ENCODE assay signal across 8 mouse cellular contexts in genomic region chr8:110719898-110720653, GRCm38 (mm10). TPM values are rescaled to one million over a fixed set of nuclear protein-coding genes. Genes with fewer than 3 reads are reported as not detected.
DNase-seq lines count a peak whose midpoint lies in the region; ATAC-seq and TF ChIP-seq lines count a peak whose summit lies in the region.

No protein-coding gene starts in this region.

- H3K4me3 ChIP-seq in cerebellum, adult 2 months (replicated peaks; ENCODE audit: insufficient read depth, low read depth, low read length), result peak overlapping the region; percentile 77
- H3K4me3 ChIP-seq in lung, embryonic 16.5 days (ENCODE audit: low read length), result no peak overlapping the region
- peak overlapping the region; percentile 85 for H3K4me3 ChIP-seq in limb, embryonic 10.5 days
- H3K4me3 ChIP-seq in stomach, embryonic 14.5 days (ENCODE audit: low read depth, low read length), result no peak overlapping the region

- peaks cover 65% of the 10 kb centered on the region for H3K4me1 ChIP-seq in cerebellum, adult 2 months (ENCODE audit: control insufficient read depth, insufficient read depth, low read length)
- H3K4me1 ChIP-seq in lung, embryonic 16.5 days (replicated peaks; ENCODE audit: control insufficient read depth, insufficient read depth, low read length), result peaks cover 82% of the 10 kb centered on the region
- H3K4me1 ChIP-seq in limb, embryonic 10.5 days, result peaks cover 88% of the 10 kb centered on the region
- H3K4me1 ChIP-seq in stomach, embryonic 14.5 days (ENCODE audit: control insufficient read depth, insufficient read depth, low read length), result peaks cover 84% of the 10 kb centered on the region

- H3K4me2 ChIP-seq in lung, embryonic 16.5 days (ENCODE audit: low read depth, low read length), result peak overlapping the region; percentile 90
- 0 out of 2 replicates have a peak overlapping the region, but pooled peaks have one; percentile 92 for H3K4me2 ChIP-seq in stomach, embryonic 14.5 days (replicated peaks; ENCODE audit: low read depth, low read length)

- 52% methylated on average over 6 of the region's 6 CpGs for WGBS in cerebellum, adult 2 months
- 54% methylated on average over 6 of the region's 6 CpGs for WGBS in lung, embryonic 16.5 days
- 47% methylated on average over 6 of the region's 6 CpGs for WGBS in limb, embryonic 10.5 days
- WGBS in stomach, embryonic 14.5 days, result 45% methylated on average over 6 of the region's 6 CpGs

- TF ChIP-seq CTCF in cerebellum, adult 2 months (IDR thresholded peaks at IDR 0.05; ENCODE audit: borderline replicate concordance, insufficient read depth, low read depth, low read length), result no peak

- peak in 1 of 2 experiments; percentile 61 for DNase-seq in cerebellum, adult 2 months
- no peak for DNase-seq in cerebellum, adult 11 months
- DNase-seq in lung, postnatal 36 days, result no peak
- no peak for DNase-seq in limb, embryonic 10.5 days (ENCODE audit: low spot score)
- DNase-seq in left cerebral cortex, adult 9 months (ENCODE audit: low spot score in 2 of 2), result no peak
- DNase-seq in left cerebral cortex, adult 8-10 months (ENCODE audit: low spot score in 2 of 2), result no peak

- H3K27ac ChIP-seq in cerebellum, adult 2 months (ENCODE audit: insufficient read depth, low read length), result peak overlapping the region; percentile 84
- peak overlapping the region; percentile 98 for H3K27ac ChIP-seq in lung, embryonic 16.5 days (ENCODE audit: low read length)
- peak overlapping the region; percentile 95 for H3K27ac ChIP-seq in limb, embryonic 10.5 days
- peak overlapping the region; percentile 84; the same call in 1 of the 2 replicates for H3K27ac ChIP-seq in stomach, embryonic 14.5 days (ENCODE audit: low read length)

- H3K27me3 ChIP-seq in cerebellum, adult 2 months (ENCODE audit: control insufficient read depth, insufficient read depth, low read length), result no peaks in the 10 kb centered on the region
- no peaks in the 10 kb centered on the region for H3K27me3 ChIP-seq in lung, embryonic 16.5 days (ENCODE audit: control insufficient read depth, insufficient read depth, low read depth, low read length)
- H3K27me3 ChIP-seq in limb, embryonic 10.5 days (ENCODE audit: low read depth, poor library complexity, severe bottlenecking), result no peaks in the 10 kb centered on the region
- H3K27me3 ChIP-seq in stomach, embryonic 14.5 days (ENCODE audit: control insufficient read depth, insufficient read depth, low read length), result no peaks in the 10 kb centered on the region

- TF ChIP-seq POLR2A in cerebellum, adult 2 months (IDR thresholded peaks at IDR 0.05; ENCODE audit: borderline replicate concordance, insufficient read depth, low read length), result no peak

- peak overlapping the region; percentile 51; the same call in 1 of the 2 replicates for H3K9ac ChIP-seq in lung, embryonic 16.5 days (ENCODE audit: low read length)
- H3K9ac ChIP-seq in stomach, embryonic 14.5 days (replicated peaks; ENCODE audit: low read depth, low read length), result no peak overlapping the region

- ATAC-seq in lung, embryonic 16.5 days (ENCODE audit: low read depth), result no peak
- no peak for ATAC-seq in stomach, embryonic 14.5 days (ENCODE audit: insufficient number of reproducible peaks, insufficient read depth, low FRiP score, low read depth)

- H3K36me3 ChIP-seq in lung, embryonic 16.5 days (ENCODE audit: control insufficient read depth, insufficient read depth, low read length), result no peaks in the 10 kb centered on the region
- H3K36me3 ChIP-seq in limb, embryonic 10.5 days, result peaks cover 25% of the 10 kb centered on the region
- peaks cover 4% of the 10 kb centered on the region for H3K36me3 ChIP-seq in stomach, embryonic 14.5 days (ENCODE audit: control insufficient read depth, insufficient read depth, low read length)

- no peaks in the 10 kb centered on the region for H3K9me3 ChIP-seq in lung, embryonic 16.5 days (ENCODE audit: control insufficient read depth, low read length)
- H3K9me3 ChIP-seq in limb, embryonic 10.5 days (replicated peaks), result no peaks in the 10 kb centered on the region
- no peaks in the 10 kb centered on the region for H3K9me3 ChIP-seq in stomach, embryonic 14.5 days (ENCODE audit: control insufficient read depth, low read depth, low read length)

RNA-seq across cellular contexts. Expression of gene Mtss1l, which starts 1.2 kb away (rescaled TPM):
- polyA plus RNA-seq in cerebellum, adult 2 months (2012; rRNA removed), result 257 and 288 TPM in 2 replicates
- polyA plus RNA-seq in lung, embryonic 16.5 days (2015; fragmentation: Nextera tagmentation; extraction: Ambion mirVana), result 13.2 and 15.5 TPM in 2 replicates
- polyA plus RNA-seq in limb, embryonic 10.5 days (2016; fragmentation: Nextera tagmentation; extraction: Ambion mirVana), result 7.8 and 8.8 TPM in 2 replicates
- 13.2 and 14.2 TPM in 2 replicates for polyA plus RNA-seq in stomach, embryonic 14.5 days (2014; fragmentation: Nextera tagmentation; extraction: Ambion mirVana)
- 100 to 1,000 TPM; 206 to 236 (median 215) TPM for total RNA-seq in left cerebral cortex, adult 8-10 months (2022)

Comparison
In these comparisons a context has a peak if more than half of its experiments do, and no peak if none do; other contexts are left out.
1. H3K4me3 ChIP-seq: peak in cerebellum, adult 2 months (single experiment) and limb, embryonic 10.5 days (single experiment); none in lung, embryonic 16.5 days (single experiment) and stomach, embryonic 14.5 days (single experiment).
2. RNA of gene Mtss1l, which starts 1.2 kb away (polyA plus RNA-seq): 257 to 288 TPM in cerebellum, adult 2 months; 13.2 to 14.2 TPM in stomach, embryonic 14.5 days, 13.2 to 15.5 TPM in lung, embryonic 16.5 days and 7.8 to 8.8 TPM in limb, embryonic 10.5 days; every median in the first group is over 10 times any median in the second.
3. Peak in every context shown above with its lines, with median percentiles within 50 percentile points of each other: H3K27ac ChIP-seq.